Mouse (Mus musculus) myocyte (in vitro differentiated cells): Measurements from ENCODE around the gene Rreb1. TPM values are rescaled to one million over a fixed set of nuclear protein-coding genes. Genes with fewer than 3 reads are reported as not detected.

Source experiments
- H3K27me3 ChIP-seq: one replicate; pipeline ENCODE4 v1.6.1; 2011; ENCODE audit not compliant: control insufficient read depth, insufficient read depth, insufficient read length
- H3K36me3 ChIP-seq: one replicate; pipeline ENCODE4 v1.6.1; 2011; ENCODE audit not compliant: control insufficient read depth, insufficient read depth
- H3K4me2 ChIP-seq: one replicate; pipeline ENCODE4 v1.6.1; 2011; ENCODE audit warnings: low read depth, control low read depth
- H3K4me3 ChIP-seq: one replicate; pipeline ENCODE4 v1.5.1; 2011; ENCODE audit warnings: mild to moderate bottlenecking, control low read depth, moderate library complexity
- H3K79me2 ChIP-seq: one replicate; pipeline ENCODE4 v1.6.1; 2011; ENCODE audit not compliant: control insufficient read depth, insufficient read depth
- H3ac ChIP-seq: one replicate; pipeline ENCODE4 v1.6.1; 2011; ENCODE audit not compliant: control insufficient read depth, insufficient read length
- CEBPB ChIP-seq: IDR thresholded peaks from 2 replicates; pipeline ENCODE4 v1.6.1; 2011; ENCODE audit warnings: mild to moderate bottlenecking, moderate library complexity; ENCODE audit not compliant: poor library complexity, insufficient read depth, severe bottlenecking
- E2F4 ChIP-seq: IDR thresholded peaks from one replicate; pipeline ENCODE4 v1.6.1; 2011; ENCODE audit warnings: mild to moderate bottlenecking, control low read depth, moderate library complexity; ENCODE audit not compliant: insufficient read depth
- MAX ChIP-seq: IDR thresholded peaks from one replicate; pipeline ENCODE4 v1.6.1; 2011; ENCODE audit warnings: low read depth, mild to moderate bottlenecking, control low read depth
- MYOD1 ChIP-seq, 3 experiments: IDR thresholded peaks; one replicate each; pipeline ENCODE4 v1.6.1; 2011; ENCODE audit warnings: control low read depth in 2 of 3, low read depth in 2 of 3, mild to moderate bottlenecking in 2 of 3, moderate library complexity in 1 of 3; ENCODE audit not compliant: insufficient read length in 2 of 3, control insufficient read depth in 1 of 3
- MYOG ChIP-seq, 3 experiments: IDR thresholded peaks; one replicate each; pipeline ENCODE4 v1.6.1; 2011; ENCODE audit warnings: control low read depth in 2 of 3, low read depth in 2 of 3, mild to moderate bottlenecking in 2 of 3; ENCODE audit not compliant: insufficient read length in 2 of 3, control insufficient read depth in 1 of 3, insufficient read depth in 1 of 3
- POLR2A ChIP-seq: IDR thresholded peaks from one replicate; pipeline ENCODE4 v1.6.1; 2011; ENCODE audit warnings: low read depth, mild to moderate bottlenecking, control low read depth, moderate library complexity; ENCODE audit not compliant: insufficient read length
- POLR2AphosphoS2 ChIP-seq: IDR thresholded peaks from one replicate; pipeline ENCODE4 v1.6.1; 2011; ENCODE audit warnings: low read depth, control low read depth; ENCODE audit not compliant: insufficient read length
- REST ChIP-seq: IDR thresholded peaks from one replicate; pipeline ENCODE4 v1.6.1; 2011; ENCODE audit warnings: mild to moderate bottlenecking, control low read depth, moderate library complexity; ENCODE audit not compliant: insufficient read depth, insufficient read length
- SRF ChIP-seq: IDR thresholded peaks from one replicate; pipeline ENCODE4 v1.6.1; 2011; ENCODE audit warnings: low read depth; ENCODE audit not compliant: control insufficient read depth, insufficient read length
- TCF12 ChIP-seq: IDR thresholded peaks from one replicate; pipeline ENCODE4 v1.6.1; 2011; ENCODE audit warnings: mild to moderate bottlenecking, control low read depth; ENCODE audit not compliant: poor library complexity, insufficient read depth, severe bottlenecking
- TCF3 ChIP-seq: IDR thresholded peaks from one replicate; pipeline ENCODE4 v1.6.1; 2011; ENCODE audit warnings: low read depth, control low read depth; ENCODE audit not compliant: insufficient read length
- USF1 ChIP-seq: IDR thresholded peaks from one replicate; pipeline ENCODE4 v1.6.1; 2011; ENCODE audit warnings: low read depth, mild to moderate bottlenecking, control low read depth, moderate library complexity
- polyA plus RNA-seq: library from polyadenylated mRNA; unstranded; fragments of >200 nt; fragmentation: generic; extraction: Trizol; gene quantifications from one replicate; pipeline ENCODE4 v1.2.1, GENCODE M21; 2012; ENCODE audit warnings: missing spikeins

Gene Rreb1
- polyA plus RNA-seq, 1 experiment, result 19.7 TPM

- peaks cover 4% of the 10 kb centered on the region for H3K79me2 ChIP-seq
- H3K27me3 ChIP-seq, result no peaks in the 10 kb centered on the region
- no peak overlapping the region for H3K4me2 ChIP-seq
- no peak overlapping the region for H3ac ChIP-seq
- peaks cover 38% of the 10 kb centered on the region for H3K36me3 ChIP-seq
- TF ChIP-seq MYOG (IDR thresholded peaks at IDR 0.05; ENCODE audit: control insufficient read depth in 1 of 3, insufficient read depth in 1 of 3, insufficient read length in 2 of 3, low read depth in 2 of 3) (no peak), POLR2A (no peak), REST (no peak), POLR2AphosphoS2 (no peak), USF1 (no peak), TCF3 (no peak), MAX (no peak), E2F4 (no peak), MYOD1 (IDR thresholded peaks at IDR 0.05; ENCODE audit: control insufficient read depth in 1 of 3, insufficient read length in 2 of 3, low read depth in 2 of 3) (no peak), CEBPB (no peak), SRF (no peak), TCF12 (no peak)
- no peak overlapping the region for H3K4me3 ChIP-seq
These were observed 140.4 kb downstream of the Rreb1 start for GRCm38 (mm10) chr13:37918336-37919261.

DNA sequence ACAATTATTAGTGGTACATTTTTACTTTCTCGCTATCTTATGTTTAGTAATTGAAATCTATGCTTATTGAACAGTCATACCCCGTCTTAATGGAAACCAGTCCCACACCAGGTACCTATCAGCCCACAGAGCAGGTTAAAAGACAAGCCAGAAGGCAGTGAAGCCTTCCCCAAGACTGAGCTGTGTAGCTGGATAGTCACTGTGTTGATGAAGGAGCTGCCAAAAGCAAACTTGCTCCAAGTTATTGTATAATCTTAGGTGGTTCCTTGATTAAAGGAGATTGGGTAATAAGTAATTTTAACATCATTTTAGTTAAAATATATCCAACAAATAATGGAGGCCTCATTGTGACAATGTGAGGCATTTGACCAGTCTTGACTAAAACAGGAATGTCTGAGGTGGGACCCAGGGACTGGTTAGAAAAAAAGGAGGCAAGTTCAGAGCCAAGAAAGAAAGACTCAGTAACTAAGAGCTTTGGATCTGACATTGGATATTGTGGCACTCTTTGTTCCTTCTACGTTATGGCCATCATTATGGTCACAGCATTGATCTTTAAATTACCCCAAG is 141.6 kb downstream of the Rreb1 start:
- H3K36me3 ChIP-seq, result peaks cover 49% of the 10 kb centered on the region
- H3K79me2 ChIP-seq, result no peaks in the 10 kb centered on the region

GRCm38 (mm10) chr13:37920727-37921126 is 142.5 kb downstream of the Rreb1 start:
- Histone ChIP-seq H3K36me3 (peaks cover 49% of the 10 kb centered on the region), H3K79me2 (no peaks in the 10 kb centered on the region), H3K27me3 (no peaks in the 10 kb centered on the region), H3ac (no peak overlapping the region), H3K4me2 (no peak overlapping the region), H3K4me3 (no peak overlapping the region)
- TF ChIP-seq TCF3, result peak; percentile 18
- peak; percentile 86 to 97 (median 88) for TF ChIP-seq MYOD1 (IDR thresholded peaks at IDR 0.05; ENCODE audit: control insufficient read depth in 1 of 3, insufficient read length in 2 of 3, low read depth in 2 of 3)
- no peak for TF ChIP-seq CEBPB
- peak; percentile 32 to 86 (median 69) for TF ChIP-seq MYOG (IDR thresholded peaks at IDR 0.05; ENCODE audit: control insufficient read depth in 1 of 3, insufficient read depth in 1 of 3, insufficient read length in 2 of 3, low read depth in 2 of 3)

More for the DNA sequence above, 141.6 kb downstream of the Rreb1 start:
- Histone ChIP-seq H3K4me3 (no peak overlapping the region), H3ac (no peak overlapping the region), H3K27me3 (no peaks in the 10 kb centered on the region), H3K4me2 (no peak overlapping the region)
- TF ChIP-seq POLR2A, result no peak
- no peak for TF ChIP-seq POLR2AphosphoS2
- no peak for TF ChIP-seq REST
- no peak for TF ChIP-seq E2F4
- TF ChIP-seq SRF, result no peak
- no peak for TF ChIP-seq TCF3
- TF ChIP-seq CEBPB, result no peak
- TF ChIP-seq USF1, result no peak
- no peak for TF ChIP-seq MYOG (IDR thresholded peaks at IDR 0.05; ENCODE audit: control insufficient read depth in 1 of 3, insufficient read depth in 1 of 3, insufficient read length in 2 of 3, low read depth in 2 of 3)
- TF ChIP-seq TCF12, result no peak
- TF ChIP-seq MYOD1 (IDR thresholded peaks at IDR 0.05; ENCODE audit: control insufficient read depth in 1 of 3, insufficient read length in 2 of 3, low read depth in 2 of 3), result no peak
- TF ChIP-seq MAX, result no peak

DNA sequence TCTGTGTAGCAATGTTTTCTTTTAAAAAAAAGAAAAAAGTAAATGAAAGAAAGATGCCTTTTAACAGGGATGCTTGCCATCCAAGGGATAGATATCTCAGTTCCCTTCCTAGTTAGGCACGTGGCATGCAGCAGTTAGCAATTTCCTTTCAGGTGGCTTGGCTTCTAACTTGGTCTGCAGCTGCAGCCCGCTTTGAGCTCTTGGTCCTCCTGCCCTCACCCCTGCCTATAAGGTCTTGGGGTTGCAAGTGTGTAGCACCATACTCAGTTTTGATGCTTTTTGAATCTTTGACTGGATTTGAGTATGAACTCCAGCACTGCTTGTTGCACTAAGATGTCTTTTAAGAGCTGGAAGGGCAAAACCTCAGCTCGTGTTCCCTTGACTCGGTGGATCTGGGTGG is 144.9 kb downstream of the Rreb1 start:
- no peaks in the 10 kb centered on the region for H3K27me3 ChIP-seq
- peaks cover 2% of the 10 kb centered on the region for H3K79me2 ChIP-seq
- H3K4me2 ChIP-seq, result no peak overlapping the region
- no peak overlapping the region for H3ac ChIP-seq
- H3K4me3 ChIP-seq, result no peak overlapping the region
- no peak for TF ChIP-seq MYOD1 (IDR thresholded peaks at IDR 0.05; ENCODE audit: control insufficient read depth in 1 of 3, insufficient read length in 2 of 3, low read depth in 2 of 3)
- TF ChIP-seq POLR2A, result no peak
- no peak for TF ChIP-seq TCF12
- TF ChIP-seq USF1, result no peak
- peaks cover 38% of the 10 kb centered on the region for H3K36me3 ChIP-seq
